Mouse (Mus musculus) ES-E14 (cell line): ENCODE measurements around the gene Tcf7.

ENCODE experiments used
- CHD2 ChIP-seq: IDR thresholded peaks from 2 replicates; pipeline ENCODE4 v1.6.1; 2014; ENCODE audit warnings: mild to moderate bottlenecking, low read depth, low read length, inconsistent platforms
- HCFC1 ChIP-seq: IDR thresholded peaks from 2 replicates; pipeline ENCODE4 v1.6.1; 2012; ENCODE audit warnings: low read length, inconsistent platforms, borderline replicate concordance; ENCODE audit not compliant: insufficient read depth
- MAFK ChIP-seq: IDR thresholded peaks from 2 replicates; pipeline ENCODE4 v1.6.1; 2014; ENCODE audit warnings: mild to moderate bottlenecking, low read depth, low read length, inconsistent platforms; ENCODE audit not compliant: insufficient read depth
- ZC3H11A ChIP-seq: IDR thresholded peaks from 2 replicates; pipeline ENCODE4 v1.6.1; 2012; ENCODE audit warnings: low read depth, mild to moderate bottlenecking, inconsistent platforms, low read length, borderline replicate concordance
- ZNF384 ChIP-seq: IDR thresholded peaks from 2 replicates; pipeline ENCODE4 v1.6.1; 2012; ENCODE audit warnings: low read depth, low read length, inconsistent platforms

- TF ChIP-seq ZNF384 (no peak), CHD2 (no peak), ZC3H11A (no peak), MAFK (no peak), HCFC1 (no peak)
Measured at GRCm38 (mm10) chr11:52275774-52276555, 6.8 kb downstream of the Tcf7 start.
